Mouse (Mus musculus) MEL (cell line): ENCODE data around the gene Slc45a1. TPM values are rescaled to one million over a fixed set of nuclear protein-coding genes. Genes with fewer than 3 reads are reported as not detected.

Source experiments
- DNase-seq: peaks from one replicate; pipeline ENCODE4 v3.0.0; 2011; ENCODE audit warnings: low read depth, low spot score
- H3K27ac ChIP-seq: 2 replicates; pipeline ENCODE4 v1.5.1; 2012; ENCODE audit warnings: low read depth, mild to moderate bottlenecking, control low read depth, low read length, moderate library complexity; ENCODE audit not compliant: control insufficient read depth
- H3K27me3 ChIP-seq, 2 experiments: fragments of 150-350 bp in 1 of 2; sonication (generic) in 1 of 2; 2 replicates each; pipeline ENCODE4 v1.6.1; 2012; ENCODE audit warnings: low read length in 2 of 2, mild to moderate bottlenecking in 2 of 2, improper control_type of control experiment in 1 of 2, moderate library complexity in 1 of 2; ENCODE audit not compliant: insufficient read depth in 2 of 2, control insufficient read depth in 1 of 2
- H3K36me3 ChIP-seq, 2 experiments: 2 replicates each; pipeline ENCODE4 v1.6.1; 2012 to 2014; ENCODE audit warnings: low read length in 2 of 2, improper control_type of control experiment in 1 of 2, inconsistent platforms in 1 of 2, mild to moderate bottlenecking in 1 of 2; ENCODE audit not compliant: insufficient read depth in 2 of 2, control insufficient read depth in 1 of 2
- H3K4me1 ChIP-seq, 2 experiments: fragments of 150-350 bp in 1 of 2; sonication (generic) in 1 of 2; 2 replicates each; pipeline ENCODE4 v1.6.1; 2012; ENCODE audit warnings: low read length in 2 of 2, improper control_type of control experiment in 1 of 2, mild to moderate bottlenecking in 1 of 2; ENCODE audit not compliant: insufficient read depth in 2 of 2, control insufficient read depth in 1 of 2
- H3K4me3 ChIP-seq, 2 experiments: fragments of 150-350 bp in 1 of 2; sonication (generic) in 1 of 2; 2 replicates each; pipeline ENCODE4 v1.5.1; 2012; ENCODE audit warnings: low read depth in 2 of 2, low read length in 2 of 2, mild to moderate bottlenecking in 2 of 2, moderate library complexity in 2 of 2, control low read depth in 1 of 2, improper control_type of control experiment in 1 of 2; ENCODE audit not compliant: control insufficient read depth in 1 of 2, insufficient read depth in 1 of 2
- H3K79me2 ChIP-seq: 2 replicates; pipeline ENCODE4 v1.6.1; 2012; ENCODE audit warnings: mild to moderate bottlenecking, low read length, moderate library complexity; ENCODE audit not compliant: control insufficient read depth, poor library complexity, insufficient read depth
- H3K9ac ChIP-seq: 2 replicates; pipeline ENCODE4 v1.6.1; 2012; ENCODE audit warnings: low read depth, mild to moderate bottlenecking, control low read depth, low read length, moderate library complexity; ENCODE audit not compliant: control insufficient read depth, poor library complexity, severe bottlenecking
- H3K9me3 ChIP-seq: fragments of 150-350 bp; sonication (generic); replicated peaks from 2 replicates; pipeline ENCODE4 v1.6.1; 2012; ENCODE audit warnings: mild to moderate bottlenecking, low read length, improper control_type of control experiment, moderate library complexity; ENCODE audit not compliant: insufficient read depth
- BHLHE40 ChIP-seq: IDR thresholded peaks from 2 replicates; pipeline ENCODE4 v1.6.1; 2012; ENCODE audit warnings: low read depth, mild to moderate bottlenecking, inconsistent platforms, low read length, improper control_type of control experiment, borderline replicate concordance
- CHD1 ChIP-seq: IDR thresholded peaks from 2 replicates; pipeline ENCODE4 v1.6.1; 2012; ENCODE audit warnings: low read depth, mild to moderate bottlenecking, inconsistent platforms, low read length, improper control_type of control experiment
- CHD2 ChIP-seq: IDR thresholded peaks from 2 replicates; pipeline ENCODE4 v1.6.1; 2011; ENCODE audit warnings: low read length, improper control_type of control experiment
- CTCF ChIP-seq, 3 experiments: IDR thresholded peaks in 2 of 3; conservative IDR thresholded peaks in 1 of 3; 2 replicates each; pipeline ENCODE4 v1.5.1; 2011 to 2012; ENCODE audit warnings: low read length in 3 of 3, low read depth in 2 of 3, mild to moderate bottlenecking in 2 of 3, improper control_type of control experiment in 1 of 3, inconsistent platforms in 1 of 3, mixed read lengths in 1 of 3, moderate library complexity in 1 of 3; ENCODE audit not compliant: control insufficient read depth in 1 of 3, insufficient read depth in 1 of 3, poor library complexity in 1 of 3, severe bottlenecking in 1 of 3
- ELF1 ChIP-seq: IDR thresholded peaks from 2 replicates; pipeline ENCODE4 v1.6.1; 2014; ENCODE audit warnings: low read depth, mild to moderate bottlenecking, inconsistent platforms, low read length, improper control_type of control experiment, moderate library complexity
- EP300 ChIP-seq, 2 experiments: IDR thresholded peaks; 2 replicates each; pipeline ENCODE4 v1.6.1; 2011; ENCODE audit warnings: improper control_type of control experiment in 2 of 2, low read length in 2 of 2, low read depth in 1 of 2, mild to moderate bottlenecking in 1 of 2
- ETS1 ChIP-seq: IDR thresholded peaks from 2 replicates; pipeline ENCODE4 v1.6.1; 2012; ENCODE audit warnings: low read depth, mild to moderate bottlenecking, inconsistent platforms, low read length, improper control_type of control experiment, moderate library complexity
- GATA1 ChIP-seq: IDR thresholded peaks from 2 replicates; pipeline ENCODE4 v1.6.1; 2011; ENCODE audit warnings: low read depth, low read length, improper control_type of control experiment
- HCFC1 ChIP-seq: IDR thresholded peaks from 2 replicates; pipeline ENCODE4 v1.6.1; 2012; ENCODE audit warnings: low read depth, mild to moderate bottlenecking, inconsistent platforms, low read length, improper control_type of control experiment, moderate library complexity
- JUND ChIP-seq: IDR thresholded peaks from 2 replicates; pipeline ENCODE4 v1.6.1; 2011; ENCODE audit warnings: low read depth, mild to moderate bottlenecking, improper control_type of control experiment, low read length
- KAT2A ChIP-seq: conservative IDR thresholded peaks from 2 replicates; pipeline ENCODE4 v1.6.1; 2012; ENCODE audit warnings: low read depth, low read length, improper control_type of control experiment, inconsistent platforms
- MAFK ChIP-seq: IDR thresholded peaks from 2 replicates; pipeline ENCODE4 v1.6.1; 2011; ENCODE audit warnings: low read depth, mild to moderate bottlenecking, low read length, improper control_type of control experiment, borderline replicate concordance
- MAX ChIP-seq: IDR thresholded peaks from 2 replicates; pipeline ENCODE4 v1.6.1; 2011; ENCODE audit warnings: low read length, improper control_type of control experiment
- MAZ ChIP-seq: IDR thresholded peaks from 2 replicates; pipeline ENCODE4 v1.6.1; 2012; ENCODE audit warnings: low read depth, mild to moderate bottlenecking, inconsistent platforms, low read length, improper control_type of control experiment
- MEF2A ChIP-seq: IDR thresholded peaks from 2 replicates; pipeline ENCODE4 v1.6.1; 2014; ENCODE audit warnings: low read depth, mild to moderate bottlenecking, inconsistent platforms, low read length, improper control_type of control experiment; ENCODE audit not compliant: poor library complexity, insufficient replicate concordance, severe bottlenecking; ENCODE audit errors: extremely low read depth
- MXI1 ChIP-seq: IDR thresholded peaks from 2 replicates; pipeline ENCODE4 v1.6.1; 2011; ENCODE audit warnings: mild to moderate bottlenecking, low read depth, low read length, improper control_type of control experiment
- MYB ChIP-seq: IDR thresholded peaks from 2 replicates; pipeline ENCODE4 v1.6.1; 2011; ENCODE audit warnings: mild to moderate bottlenecking, low read depth, low read length, improper control_type of control experiment
- MYC ChIP-seq: IDR thresholded peaks from 2 replicates; pipeline ENCODE4 v1.6.1; 2011; ENCODE audit warnings: low read depth, mild to moderate bottlenecking, low read length, improper control_type of control experiment, moderate library complexity
- NELFE ChIP-seq: IDR thresholded peaks from 2 replicates; pipeline ENCODE4 v1.6.1; 2011; ENCODE audit warnings: low read depth, low read length, improper control_type of control experiment
- POLR2A ChIP-seq, 2 experiments: IDR thresholded peaks; 2 replicates each; pipeline ENCODE4 v1.6.1; 2011 to 2012; ENCODE audit warnings: low read length in 2 of 2, mild to moderate bottlenecking in 2 of 2, control low read depth in 1 of 2, improper control_type of control experiment in 1 of 2, low read depth in 1 of 2, moderate library complexity in 1 of 2; ENCODE audit not compliant: control insufficient read depth in 1 of 2, insufficient read depth in 1 of 2, poor library complexity in 1 of 2
- POLR2AphosphoS2 ChIP-seq: IDR thresholded peaks from 2 replicates; pipeline ENCODE4 v1.6.1; 2011; ENCODE audit warnings: low read length, improper control_type of control experiment
- POLR2AphosphoS5 ChIP-seq: IDR thresholded peaks from 2 replicates; pipeline ENCODE4 v1.6.1; 2012; ENCODE audit warnings: low read depth, borderline replicate concordance, mild to moderate bottlenecking, inconsistent platforms, low read length, moderate library complexity, mixed read lengths
- RAD21 ChIP-seq: IDR thresholded peaks from 2 replicates; pipeline ENCODE4 v1.6.1; 2011; ENCODE audit warnings: mild to moderate bottlenecking, low read depth, low read length, improper control_type of control experiment
- RCOR1 ChIP-seq: IDR thresholded peaks from 2 replicates; pipeline ENCODE4 v1.6.1; 2012; ENCODE audit warnings: low read depth, mild to moderate bottlenecking, inconsistent platforms, low read length, improper control_type of control experiment
- SIN3A ChIP-seq: IDR thresholded peaks from 2 replicates; pipeline ENCODE4 v1.6.1; 2012; ENCODE audit warnings: low read length, improper control_type of control experiment, inconsistent platforms
- SMC3 ChIP-seq: IDR thresholded peaks from 2 replicates; pipeline ENCODE4 v1.6.1; 2011; ENCODE audit warnings: low read depth, low read length, improper control_type of control experiment
- TAL1 ChIP-seq: IDR thresholded peaks from 2 replicates; pipeline ENCODE4 v1.6.1; 2012; ENCODE audit warnings: mild to moderate bottlenecking, inconsistent platforms, low read length, moderate library complexity, mixed read lengths
- TBP ChIP-seq: IDR thresholded peaks from 2 replicates; pipeline ENCODE4 v1.8.0; 2011; ENCODE audit warnings: low read depth, low read length, improper control_type of control experiment
- TCF12 ChIP-seq: IDR thresholded peaks from 2 replicates; pipeline ENCODE4 v1.6.1; 2014; ENCODE audit warnings: low read depth, mild to moderate bottlenecking, inconsistent platforms, low read length, improper control_type of control experiment, moderate library complexity
- UBTF ChIP-seq: IDR thresholded peaks from 2 replicates; pipeline ENCODE4 v1.6.1; 2012; ENCODE audit warnings: low read depth, mild to moderate bottlenecking, inconsistent platforms, low read length, improper control_type of control experiment, moderate library complexity, borderline replicate concordance; ENCODE audit not compliant: insufficient read depth
- USF1 ChIP-seq: IDR thresholded peaks from 2 replicates; pipeline ENCODE4 v1.6.1; 2014; ENCODE audit warnings: low read depth, mild to moderate bottlenecking, inconsistent platforms, low read length, improper control_type of control experiment, moderate library complexity
- USF2 ChIP-seq, 2 experiments: IDR thresholded peaks; 2 replicates each; pipeline ENCODE4 v1.6.1; 2011 to 2012; ENCODE audit warnings: improper control_type of control experiment in 2 of 2, low read length in 2 of 2, borderline replicate concordance in 1 of 2, inconsistent platforms in 1 of 2, low read depth in 1 of 2, mild to moderate bottlenecking in 1 of 2; ENCODE audit not compliant: insufficient read depth in 1 of 2
- ZC3H11A ChIP-seq: IDR thresholded peaks from 2 replicates; pipeline ENCODE4 v1.6.1; 2012; ENCODE audit warnings: low read depth, mild to moderate bottlenecking, inconsistent platforms, low read length, improper control_type of control experiment
- ZMIZ1 ChIP-seq: IDR thresholded peaks from 2 replicates; pipeline ENCODE4 v1.6.1; 2012; ENCODE audit warnings: low read depth, mild to moderate bottlenecking, inconsistent platforms, low read length, improper control_type of control experiment, moderate library complexity
- ZNF384 ChIP-seq: IDR thresholded peaks from 2 replicates; pipeline ENCODE4 v1.6.1; 2012; ENCODE audit warnings: low read depth, mild to moderate bottlenecking, inconsistent platforms, low read length, improper control_type of control experiment
- polyA plus RNA-seq, 2 experiments: library from polyadenylated mRNA; stranded (reverse) in 1 of 2; unstranded in 1 of 2; fragments of >175 nt in 1 of 2; fragments of >200 nt in 1 of 2; gene quantifications; 2 replicates each; pipeline versions ENCODE4 v1.2.1 to v1.2.4; 2012; ENCODE audit warnings: low replicate concordance in 2 of 2, low read depth in 1 of 2; ENCODE audit not compliant: insufficient read length in 2 of 2, insufficient read depth in 1 of 2, missing spikeins in 1 of 2
- total RNA-seq: library from RNA; depleted of rRNA; stranded (reverse); fragments of 300-350 nt; gene quantifications from 2 replicates; pipeline ENCODE4 v1.2.3, GENCODE M21; 2012

Slc45a1 gene
- total and polyA plus RNA-seq, 3 experiments: not detected

- peak; percentile 85 for DNase-seq
- Histone ChIP-seq H3K27ac (no peak overlapping the region), H3K36me3 (no peaks in the 10 kb centered on the region), H3K79me2 (no peaks in the 10 kb centered on the region), H3K4me1 (no peaks in the 10 kb centered on the region), H3K9me3 (no peaks in the 10 kb centered on the region), H3K4me3 (no peak overlapping the region), H3K27me3 (no peaks in the 10 kb centered on the region), H3K9ac (no peak overlapping the region)
- peak; percentile 69 for TF ChIP-seq ZC3H11A
- no peak for TF ChIP-seq TBP
- peak; percentile 56; the same call in 1 of the 2 replicates for TF ChIP-seq MAZ
- TF ChIP-seq USF1: no peak
- no peak for TF ChIP-seq USF2 (IDR thresholded peaks at IDR 0.05; ENCODE audit: borderline replicate concordance in 1 of 2, insufficient read depth in 1 of 2, low read depth in 1 of 2, low read length in 2 of 2)
- no peak for TF ChIP-seq MYC
- TF ChIP-seq POLR2A (IDR thresholded peaks at IDR 0.05; ENCODE audit: control insufficient read depth in 1 of 2, insufficient read depth in 1 of 2, low read depth in 1 of 2, low read length in 2 of 2, poor library complexity in 1 of 2): no peak
- TF ChIP-seq ELF1: no peak
- peak; percentile 79 for TF ChIP-seq SMC3
- no peak for TF ChIP-seq UBTF
- no peak for TF ChIP-seq MYB
- no peak for TF ChIP-seq EP300 (IDR thresholded peaks at IDR 0.05; ENCODE audit: low read depth in 1 of 2, low read length in 2 of 2)
- peak; percentile 67 to 98 (median 83) for TF ChIP-seq CTCF (IDR thresholded peaks at IDR 0.05 in 2 of 3, conservative IDR thresholded peaks at IDR 0.05 in 1 of 3; ENCODE audit: control insufficient read depth in 1 of 3, insufficient read depth in 1 of 3, low read depth in 2 of 3, low read length in 3 of 3, poor library complexity in 1 of 3, severe bottlenecking in 1 of 3)
- no peak for TF ChIP-seq CHD2
- TF ChIP-seq MEF2A: no peak
- no peak for TF ChIP-seq HCFC1
- no peak for TF ChIP-seq MXI1
- TF ChIP-seq POLR2AphosphoS2: no peak
- TF ChIP-seq TAL1: no peak
- no peak for TF ChIP-seq JUND
- TF ChIP-seq POLR2AphosphoS5: no peak
- no peak for TF ChIP-seq TCF12
- TF ChIP-seq NELFE: no peak
- TF ChIP-seq KAT2A: no peak
- TF ChIP-seq GATA1: no peak
- TF ChIP-seq ETS1: no peak
- no peak for TF ChIP-seq SIN3A
- no peak for TF ChIP-seq CHD1
- TF ChIP-seq RCOR1: no peak
- TF ChIP-seq MAFK: no peak
- no peak for TF ChIP-seq BHLHE40
- peak; percentile 87 for TF ChIP-seq RAD21
- no peak for TF ChIP-seq MAX
- 0 out of 2 replicates have a peak, but pooled peaks have one; percentile 44 for TF ChIP-seq ZNF384
- TF ChIP-seq ZMIZ1: no peak
These were observed 4.0 kb upstream of the Slc45a1 start for GRCm38 (mm10) chr4:150655989-150656388.
